Mouse (Mus musculus) gastrocnemius, postnatal 4 days (tissue): ENCODE data around the gene Prmt8. TPM values are rescaled to one million over a fixed set of nuclear protein-coding genes. Genes with fewer than 3 reads are reported as not detected.

ENCODE experiments used
- DNase-seq, 2 experiments: peaks; one replicate each; pipeline ENCODE4 v3.0.0; 2021 to 2022; ENCODE audit warnings: low spot score in 2 of 2, mixed read lengths in 2 of 2
- long read RNA-seq, 2 experiments: library from polyadenylated mRNA; stranded (forward); transcript quantifications; one replicate each; pipeline ENCODE4 v2.0.0; 2021
- total RNA-seq, 2 experiments: library from RNA; stranded (reverse); gene quantifications; 2 replicates each; pipeline ENCODE4 v1.2.3; 2021

Gene Prmt8
- total RNA-seq = under 1 TPM; 0.16 to 0.17 TPM
- long read RNA-seq, experiment 1 = 0 reads
- long read RNA-seq, experiment 2 = 0 reads

- DNase-seq = no peak
Observed at GRCm38 (mm10) chr6:127769275-127770156, at the start of gene Prmt8. Prmt8 (minus strand) TSS chr6:127769472.

- DNase-seq = no peak
Observed at GRCm38 (mm10) chr6:127803046-127803729, 33.9 kb upstream of the Prmt8 start.

GRCm38 (mm10) chr6:127802211-127802610 is 32.9 kb upstream of the Prmt8 start:
- no peak for DNase-seq

GRCm38 (mm10) chr6:127790023-127790422 is 20.8 kb upstream of the Prmt8 start:
- no peak for DNase-seq

GRCm38 (mm10) chr6:127770806-127771205 is 1.5 kb upstream of the Prmt8 start:
- DNase-seq = no peak

- no peak for DNase-seq
Observed at GRCm38 (mm10) chr6:127768621-127769274, 524 bp downstream of the Prmt8 start.

GRCm38 (mm10) chr6:127767706-127768493 is 1.4 kb downstream of the Prmt8 start:
- DNase-seq = peak; percentile 53 to 72

- no peak for DNase-seq
Observed at GRCm38 (mm10) chr6:127767201-127767705, 2.0 kb downstream of the Prmt8 start.

- no peak for DNase-seq
Observed at GRCm38 (mm10) chr6:127766641-127767200, 2.6 kb downstream of the Prmt8 start.

GRCm38 (mm10) chr6:127766041-127766604 is 3.1 kb downstream of the Prmt8 start:
- DNase-seq = no peak

- no peak for DNase-seq
Observed at GRCm38 (mm10) chr6:127765573-127765972, 3.7 kb downstream of the Prmt8 start.

GRCm38 (mm10) chr6:127758264-127758663 is 11.0 kb downstream of the Prmt8 start:
- DNase-seq = no peak

- no peak for DNase-seq
Observed at GRCm38 (mm10) chr6:127757667-127758167, 11.6 kb downstream of the Prmt8 start.

GRCm38 (mm10) chr6:127756856-127757255 is 12.4 kb downstream of the Prmt8 start:
- no peak for DNase-seq

GRCm38 (mm10) chr6:127753228-127753627 is 16.0 kb downstream of the Prmt8 start:
- no peak for DNase-seq

GRCm38 (mm10) chr6:127752681-127753080 is 16.6 kb downstream of the Prmt8 start:
- no peak for DNase-seq

GRCm38 (mm10) chr6:127751499-127751898 is 17.8 kb downstream of the Prmt8 start:
- no peak for DNase-seq

GRCm38 (mm10) chr6:127748793-127749192 is 20.5 kb downstream of the Prmt8 start:
- DNase-seq = no peak

GRCm38 (mm10) chr6:127742290-127742689 is 27.0 kb downstream of the Prmt8 start:
- DNase-seq = no peak

- DNase-seq = no peak
Observed at GRCm38 (mm10) chr6:127741162-127741561, 28.1 kb downstream of the Prmt8 start.
